Mouse (Mus musculus) limb, embryonic 11.5 days (tissue): ENCODE results near the gene Slc17a5. TPM values are rescaled to one million over a fixed set of nuclear protein-coding genes. Genes with fewer than 3 reads are reported as not detected.

Experiments
- ATAC-seq: fragments of 200-750 bp; cut with Nextera tagmentation; 2 replicates; pipeline ENCODE4 v1.8.0; 2017; ENCODE audit warnings: low read depth; ENCODE audit not compliant: insufficient number of reproducible peaks, low FRiP score, low TSS enrichment
- DNase-seq: peaks from one replicate; pipeline ENCODE4 v3.0.0-alpha.2; 2015; ENCODE audit warnings: low spot score
- H3K27ac ChIP-seq: fragments of 300-500 bp; sonication (generic); replicated peaks from 2 replicates; pipeline ENCODE4 v1.5.1; 2014; ENCODE audit warnings: low read depth, mild to moderate bottlenecking, low read length
- H3K27me3 ChIP-seq: fragments of 300-500 bp; sonication (generic); 2 replicates; pipeline ENCODE4 v1.6.1; 2014; ENCODE audit warnings: mild to moderate bottlenecking, low read length, mixed read lengths; ENCODE audit not compliant: control insufficient read depth, insufficient read depth
- H3K36me3 ChIP-seq: fragments of 300-500 bp; sonication (generic); 2 replicates; pipeline ENCODE4 v1.6.1; 2014; ENCODE audit warnings: mild to moderate bottlenecking, low read length, moderate library complexity, mixed read lengths; ENCODE audit not compliant: control insufficient read depth, insufficient read depth
- H3K4me1 ChIP-seq: fragments of 300-500 bp; sonication (generic); 2 replicates; pipeline ENCODE4 v1.6.1; 2014; ENCODE audit warnings: low read length, mixed read lengths; ENCODE audit not compliant: control insufficient read depth, insufficient read depth
- H3K4me2 ChIP-seq: fragments of 300-500 bp; sonication (generic); 2 replicates; pipeline ENCODE4 v1.6.1; 2014; ENCODE audit warnings: low read depth, mild to moderate bottlenecking, moderate library complexity; ENCODE audit not compliant: severe bottlenecking
- H3K4me3 ChIP-seq: fragments of 300-500 bp; sonication (generic); 2 replicates; pipeline ENCODE4 v1.5.1; 2014; ENCODE audit warnings: low read depth, low read length
- H3K9ac ChIP-seq: fragments of 300-500 bp; sonication (generic); 2 replicates; pipeline ENCODE4 v1.6.1; 2014; ENCODE audit warnings: mild to moderate bottlenecking, low read length
- H3K9me3 ChIP-seq: fragments of 300-500 bp; sonication (generic); 2 replicates; pipeline ENCODE4 v1.6.1; 2016; ENCODE audit warnings: low read length; ENCODE audit not compliant: control insufficient read depth
- WGBS: fragments of 180-500 bp; shearing (Covaris S2); extraction: QIAGEN DNeasy Blood & Tissue Kit; methylation state at CpG from one replicate; pipeline ENCODE4 v1.1.7; 2014; 5-methylcytosine and 5-hydroxymethylcytosine counted together
- polyA plus RNA-seq: library from polyadenylated mRNA; unstranded; fragments of >200 nt; fragmentation: Nextera tagmentation; extraction: Ambion mirVana; gene quantifications from 2 replicates; pipeline ENCODE4 v1.2.1, GENCODE M21; 2014

Gene Slc17a5
- polyA plus RNA-seq, 1 experiment from 2014 or later: 14.6 TPM

- 53% methylated on average over 11 of the region's 11 CpGs for WGBS
- Histone ChIP-seq H3K4me3 (no peak overlapping the region), H3K4me1 (no peaks in the 10 kb centered on the region), H3K9me3 (no peaks in the 10 kb centered on the region), H3K4me2 (no peak overlapping the region), H3K27ac (no peak overlapping the region), H3K36me3 (no peaks in the 10 kb centered on the region), H3K9ac (no peak overlapping the region), H3K27me3 (no peaks in the 10 kb centered on the region)
- ATAC-seq (no peak), DNase-seq (no peak)
Measured at GRCm38 (mm10) chr9:78506002-78506721, 81.7 kb downstream of the Slc17a5 start.

GRCm38 (mm10) chr9:78505223-78505622, 82.6 kb downstream of the Slc17a5 start:
- H3K4me1 ChIP-seq: no peaks in the 10 kb centered on the region
- 89% methylated on average over 6 of the region's 6 CpGs for WGBS
- H3K27me3 ChIP-seq: no peaks in the 10 kb centered on the region
- H3K4me3 ChIP-seq: no peak overlapping the region
- H3K9ac ChIP-seq: no peak overlapping the region
- H3K9me3 ChIP-seq: no peaks in the 10 kb centered on the region
- H3K4me2 ChIP-seq: no peak overlapping the region
- H3K36me3 ChIP-seq: no peaks in the 10 kb centered on the region
- no peak for DNase-seq
- no peak for ATAC-seq
- no peak overlapping the region for H3K27ac ChIP-seq

GRCm38 (mm10) chr9:78504679-78505078, 83.2 kb downstream of the Slc17a5 start:
- no peak overlapping the region for H3K4me2 ChIP-seq
- no peaks in the 10 kb centered on the region for H3K4me1 ChIP-seq
- ATAC-seq (no peak), DNase-seq (no peak)
- 81% methylated on average over 3 of the region's 3 CpGs for WGBS
- no peak overlapping the region for H3K9ac ChIP-seq
- H3K27ac ChIP-seq: no peak overlapping the region
- no peak overlapping the region for H3K4me3 ChIP-seq
- no peaks in the 10 kb centered on the region for H3K9me3 ChIP-seq
- no peaks in the 10 kb centered on the region for H3K27me3 ChIP-seq
- no peaks in the 10 kb centered on the region for H3K36me3 ChIP-seq

- no peaks in the 10 kb centered on the region for H3K4me1 ChIP-seq
- ATAC-seq (no peak), DNase-seq (no peak)
- H3K9me3 ChIP-seq: no peaks in the 10 kb centered on the region
- no peak overlapping the region for H3K4me2 ChIP-seq
- 79% methylated on average over 4 of the region's 4 CpGs for WGBS
- no peaks in the 10 kb centered on the region for H3K36me3 ChIP-seq
- H3K9ac ChIP-seq: no peak overlapping the region
- no peaks in the 10 kb centered on the region for H3K27me3 ChIP-seq
- H3K4me3 ChIP-seq: no peak overlapping the region
- H3K27ac ChIP-seq: no peak overlapping the region
Measured at GRCm38 (mm10) chr9:78504133-78504532, 83.7 kb downstream of the Slc17a5 start.

- no peaks in the 10 kb centered on the region for H3K27me3 ChIP-seq
- H3K36me3 ChIP-seq: no peaks in the 10 kb centered on the region
- H3K27ac ChIP-seq: no peak overlapping the region
- WGBS: 16% methylated on average over 6 of the region's 6 CpGs
- no peaks in the 10 kb centered on the region for H3K4me1 ChIP-seq
- DNase-seq (peak; percentile 28), ATAC-seq (peak; percentile 41; the same call in 1 of the 2 replicates)
- no peak overlapping the region for H3K4me2 ChIP-seq
- H3K4me3 ChIP-seq: no peak overlapping the region
- no peak overlapping the region for H3K9ac ChIP-seq
- no peaks in the 10 kb centered on the region for H3K9me3 ChIP-seq
Measured at GRCm38 (mm10) chr9:78503223-78504079, 84.4 kb downstream of the Slc17a5 start.

GRCm38 (mm10) chr9:78501284-78501683, 86.6 kb downstream of the Slc17a5 start:
- DNase-seq: no peak
- Histone ChIP-seq H3K4me1 (no peaks in the 10 kb centered on the region), H3K9me3 (no peaks in the 10 kb centered on the region), H3K27ac (no peak overlapping the region), H3K9ac (no peak overlapping the region), H3K4me2 (no peak overlapping the region), H3K27me3 (no peaks in the 10 kb centered on the region), H3K4me3 (no peak overlapping the region), H3K36me3 (no peaks in the 10 kb centered on the region)
- 90% methylated on average over 4 of the region's 4 CpGs for WGBS
- ATAC-seq: no peak

- WGBS: 82% methylated on average over 3 of the region's 3 CpGs
- Histone ChIP-seq H3K36me3 (no peaks in the 10 kb centered on the region), H3K9me3 (no peaks in the 10 kb centered on the region)
Measured at GRCm38 (mm10) chr9:78500386-78500785, 87.5 kb downstream of the Slc17a5 start.

GRCm38 (mm10) chr9:78493171-78493570, 94.7 kb downstream of the Slc17a5 start:
- no peak for ATAC-seq
- no peak overlapping the region for H3K9ac ChIP-seq
- no peaks in the 10 kb centered on the region for H3K9me3 ChIP-seq
- no peaks in the 10 kb centered on the region for H3K27me3 ChIP-seq
- H3K4me3 ChIP-seq: no peak overlapping the region
- peaks cover 7% of the 10 kb centered on the region; the same call in 1 of the 2 replicates for H3K4me1 ChIP-seq
- no peak overlapping the region for H3K27ac ChIP-seq
- WGBS: 90% methylated on average over 7 of the region's 7 CpGs
- no peak overlapping the region for H3K4me2 ChIP-seq
- no peak for DNase-seq
- no peaks in the 10 kb centered on the region for H3K36me3 ChIP-seq

More at GRCm38 (mm10) chr9:78500386-78500785, 87.5 kb downstream of the Slc17a5 start:
- H3K9ac ChIP-seq: no peak overlapping the region
- H3K27me3 ChIP-seq: no peaks in the 10 kb centered on the region
- no peak overlapping the region for H3K4me3 ChIP-seq
- H3K4me1 ChIP-seq: no peaks in the 10 kb centered on the region
- no peak for DNase-seq
- no peak overlapping the region for H3K27ac ChIP-seq
- no peak overlapping the region for H3K4me2 ChIP-seq
- ATAC-seq: no peak
